Mouse (Mus musculus): Measurements from ENCODE around the gene Foxe1. TPM values are rescaled to one million over a fixed set of nuclear protein-coding genes. Genes with fewer than 3 reads are reported as not detected.

Gene Foxe1
- polyA plus RNA-seq, 1 experiment from 2014 or later = not detected

DNA sequence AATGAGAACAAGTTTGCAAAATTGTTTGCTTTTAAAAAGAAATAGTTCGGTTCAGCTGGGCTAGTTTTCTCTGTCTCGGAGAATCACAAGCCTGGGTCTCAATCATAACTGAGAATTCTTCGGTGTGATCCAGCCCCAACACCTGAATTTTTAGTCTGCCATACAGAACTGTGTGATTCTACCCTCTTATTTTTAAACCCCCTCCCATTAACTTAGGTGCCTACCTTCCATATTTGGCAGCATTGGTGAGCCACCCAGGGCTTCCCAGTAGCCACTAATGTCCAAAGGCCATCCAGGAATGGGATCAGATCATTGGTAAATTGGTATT is 2.3 kb downstream of the Foxe1 start:
- H3K27ac ChIP-seq (ENCODE audit: low read depth, low read length) = no peak overlapping the region
- H3K4me2 ChIP-seq (ENCODE audit: low read depth, low read length) = no peak overlapping the region
- no peak overlapping the region for H3K9ac ChIP-seq (replicated peaks; ENCODE audit: low read depth, low read length)
- 16% methylated on average over 3 of the region's 3 CpGs for WGBS
- H3K4me3 ChIP-seq (ENCODE audit: low read depth, low read length) = no peak overlapping the region
- no peaks in the 10 kb centered on the region for H3K36me3 ChIP-seq (ENCODE audit: control insufficient read depth, insufficient read depth, low read length)
- H3K4me1 ChIP-seq (ENCODE audit: control insufficient read depth, insufficient read depth, low read length) = no peaks in the 10 kb centered on the region
- no peak for ATAC-seq (ENCODE audit: low read depth)
- H3K9me3 ChIP-seq (ENCODE audit: control insufficient read depth, low read length) = no peaks in the 10 kb centered on the region
- H3K27me3 ChIP-seq (ENCODE audit: control insufficient read depth, insufficient read depth, low read length) = peaks cover 73% of the 10 kb centered on the region

DNA sequence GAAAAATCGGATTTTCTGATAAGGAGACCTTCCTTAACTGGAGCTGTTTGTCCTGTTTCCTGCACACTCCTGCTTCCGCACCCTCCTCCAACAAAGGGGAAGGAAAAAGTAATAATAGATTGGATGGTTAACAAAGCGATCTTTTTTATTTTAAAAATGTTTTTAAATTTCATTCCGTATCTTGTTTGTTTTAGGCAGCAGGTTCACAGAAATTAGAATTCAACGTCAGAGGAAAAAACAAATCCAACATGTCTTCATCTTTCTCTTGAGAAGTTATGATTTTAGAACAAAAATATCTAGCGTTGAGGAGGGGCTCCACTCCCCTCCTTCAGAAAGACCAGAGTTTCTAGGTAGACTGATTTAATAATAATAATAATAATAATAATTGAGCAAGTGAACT is 2.8 kb downstream of the Foxe1 start:
- no peaks in the 10 kb centered on the region for H3K9me3 ChIP-seq (ENCODE audit: control insufficient read depth, low read length)
- H3K36me3 ChIP-seq (ENCODE audit: control insufficient read depth, insufficient read depth, low read length) = no peaks in the 10 kb centered on the region
- no peak overlapping the region for H3K27ac ChIP-seq (ENCODE audit: low read depth, low read length)
- no peak overlapping the region for H3K4me2 ChIP-seq (ENCODE audit: low read depth, low read length)
- H3K27me3 ChIP-seq (ENCODE audit: control insufficient read depth, insufficient read depth, low read length) = peaks cover 72% of the 10 kb centered on the region
- H3K4me1 ChIP-seq (ENCODE audit: control insufficient read depth, insufficient read depth, low read length) = no peaks in the 10 kb centered on the region
- H3K9ac ChIP-seq (replicated peaks; ENCODE audit: low read depth, low read length) = no peak overlapping the region
- ATAC-seq (ENCODE audit: low read depth) = no peak
- no peak overlapping the region for H3K4me3 ChIP-seq (ENCODE audit: low read depth, low read length)
- 26% methylated on average over 6 of the region's 6 CpGs for WGBS

DNA sequence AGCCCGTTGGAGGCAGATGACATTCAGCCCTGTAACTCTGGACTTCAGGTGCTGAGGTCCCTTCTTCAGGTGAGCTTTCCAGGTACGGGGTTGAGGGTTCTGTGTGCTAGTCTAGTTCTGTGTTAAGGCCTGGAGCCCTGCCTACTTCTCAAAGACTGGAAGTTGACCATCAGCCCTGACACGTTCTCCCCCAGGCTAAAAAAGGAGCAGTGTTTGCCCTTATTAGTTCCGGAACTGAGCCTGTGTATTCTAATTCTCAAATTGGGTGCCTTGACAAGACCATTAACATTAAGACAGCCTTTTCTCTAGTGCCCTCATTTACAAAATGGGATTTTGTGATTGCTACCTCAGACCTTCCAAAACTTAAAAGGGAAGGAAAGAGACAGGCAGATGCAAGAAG is 3.7 kb downstream of the Foxe1 start:
- H3K4me3 ChIP-seq (ENCODE audit: low read depth, low read length) = no peak overlapping the region
- ATAC-seq (ENCODE audit: low read depth) = no peak
- 6% methylated on average over 4 of the region's 4 CpGs for WGBS
- H3K4me1 ChIP-seq (ENCODE audit: control insufficient read depth, insufficient read depth, low read length) = no peaks in the 10 kb centered on the region
- H3K9me3 ChIP-seq (ENCODE audit: control insufficient read depth, low read length) = no peaks in the 10 kb centered on the region
- no peaks in the 10 kb centered on the region for H3K36me3 ChIP-seq (ENCODE audit: control insufficient read depth, insufficient read depth, low read length)
- H3K4me2 ChIP-seq (ENCODE audit: low read depth, low read length) = no peak overlapping the region
- no peak overlapping the region for H3K9ac ChIP-seq (replicated peaks; ENCODE audit: low read depth, low read length)
- H3K27me3 ChIP-seq (ENCODE audit: control insufficient read depth, insufficient read depth, low read length) = peaks cover 68% of the 10 kb centered on the region
- H3K27ac ChIP-seq (ENCODE audit: low read depth, low read length) = no peak overlapping the region

DNA sequence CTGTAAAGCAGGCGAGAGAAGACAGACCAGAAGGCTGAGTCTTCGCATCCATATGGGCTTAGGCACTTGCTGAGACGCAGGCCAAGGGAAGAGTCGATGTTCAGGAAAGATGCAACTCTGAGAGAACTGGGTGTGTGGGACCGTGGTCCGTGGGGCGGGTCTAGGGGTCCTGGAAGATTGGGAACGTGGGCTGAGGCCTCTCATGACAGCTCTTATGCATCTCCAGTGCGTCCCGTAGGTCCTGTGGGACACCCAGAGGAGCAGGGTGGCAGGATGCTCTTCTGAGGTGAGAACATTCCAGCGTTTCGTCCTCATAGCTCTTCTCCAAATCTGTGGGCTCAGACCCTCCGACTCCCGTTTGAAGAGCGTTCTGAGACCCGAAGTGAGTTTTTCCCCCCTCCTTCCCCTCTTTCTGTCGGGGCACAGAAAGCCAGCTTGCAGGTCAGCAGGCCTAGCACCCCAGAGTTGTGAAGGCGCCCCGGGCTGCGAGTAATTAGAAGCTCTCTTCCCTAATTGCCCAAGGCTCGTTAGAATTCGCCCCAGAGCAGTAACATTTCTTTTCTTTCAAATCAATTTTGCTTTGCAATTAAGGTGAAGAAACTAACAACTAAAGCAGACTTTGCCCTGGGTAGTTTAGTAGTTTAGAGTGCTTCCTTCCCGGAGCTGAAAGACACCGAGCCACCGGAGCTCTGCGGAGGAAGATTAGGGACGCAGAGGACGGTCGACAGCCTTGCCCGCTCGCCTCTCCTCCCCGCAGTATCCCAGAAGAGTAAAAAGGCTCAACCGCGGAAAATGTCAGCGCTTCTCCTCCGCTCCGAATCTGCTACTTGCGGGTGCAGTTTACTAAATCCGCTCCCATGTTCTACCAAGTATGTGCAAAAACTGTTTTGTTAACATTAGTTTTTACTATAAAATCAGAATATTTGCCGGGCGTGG is 4.4 kb downstream of the Foxe1 start:
- Histone ChIP-seq H3K27ac (ENCODE audit: low read depth, low read length) (no peak overlapping the region), H3K36me3 (ENCODE audit: control insufficient read depth, insufficient read depth, low read length) (no peaks in the 10 kb centered on the region), H3K9ac (replicated peaks; ENCODE audit: low read depth, low read length) (no peak overlapping the region), H3K4me2 (ENCODE audit: low read depth, low read length) (no peak overlapping the region), H3K4me1 (ENCODE audit: control insufficient read depth, insufficient read depth, low read length) (no peaks in the 10 kb centered on the region), H3K4me3 (ENCODE audit: low read depth, low read length) (no peak overlapping the region), H3K9me3 (ENCODE audit: control insufficient read depth, low read length) (no peaks in the 10 kb centered on the region), H3K27me3 (ENCODE audit: control insufficient read depth, insufficient read depth, low read length) (peaks cover 65% of the 10 kb centered on the region)
- 1% methylated on average over 41 of the region's 41 CpGs for WGBS
- ATAC-seq (ENCODE audit: low read depth) = no peak

DNA sequence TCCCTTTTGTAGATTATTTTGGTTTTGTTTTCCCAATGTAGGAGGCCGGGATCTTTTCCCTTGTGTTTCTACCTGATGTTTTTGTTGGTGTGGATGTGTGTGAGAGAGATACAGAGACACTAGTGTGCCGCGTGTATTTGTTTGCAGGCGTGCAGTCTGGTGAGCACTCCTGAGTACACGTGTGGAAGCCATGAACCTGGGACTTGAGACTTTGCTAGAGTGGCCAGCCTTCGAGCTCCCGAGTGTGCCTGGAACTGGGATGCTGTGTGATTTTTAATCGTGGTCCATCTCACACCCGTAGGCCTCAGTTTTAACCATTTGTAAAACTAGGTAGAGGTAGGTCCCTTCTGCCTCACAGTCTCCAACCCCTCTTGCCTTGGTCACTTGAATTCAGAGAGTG is 5.5 kb downstream of the Foxe1 start:
- Histone ChIP-seq H3K36me3 (ENCODE audit: control insufficient read depth, insufficient read depth, low read length) (no peaks in the 10 kb centered on the region), H3K4me3 (ENCODE audit: low read depth, low read length) (no peak overlapping the region), H3K9me3 (ENCODE audit: control insufficient read depth, low read length) (no peaks in the 10 kb centered on the region), H3K4me1 (ENCODE audit: control insufficient read depth, insufficient read depth, low read length) (no peaks in the 10 kb centered on the region), H3K27me3 (ENCODE audit: control insufficient read depth, insufficient read depth, low read length) (peaks cover 54% of the 10 kb centered on the region), H3K4me2 (ENCODE audit: low read depth, low read length) (no peak overlapping the region), H3K27ac (ENCODE audit: low read depth, low read length) (no peak overlapping the region), H3K9ac (replicated peaks; ENCODE audit: low read depth, low read length) (no peak overlapping the region)
- 18% methylated on average over 9 of the region's 9 CpGs for WGBS
- ATAC-seq (ENCODE audit: low read depth) = no peak

DNA sequence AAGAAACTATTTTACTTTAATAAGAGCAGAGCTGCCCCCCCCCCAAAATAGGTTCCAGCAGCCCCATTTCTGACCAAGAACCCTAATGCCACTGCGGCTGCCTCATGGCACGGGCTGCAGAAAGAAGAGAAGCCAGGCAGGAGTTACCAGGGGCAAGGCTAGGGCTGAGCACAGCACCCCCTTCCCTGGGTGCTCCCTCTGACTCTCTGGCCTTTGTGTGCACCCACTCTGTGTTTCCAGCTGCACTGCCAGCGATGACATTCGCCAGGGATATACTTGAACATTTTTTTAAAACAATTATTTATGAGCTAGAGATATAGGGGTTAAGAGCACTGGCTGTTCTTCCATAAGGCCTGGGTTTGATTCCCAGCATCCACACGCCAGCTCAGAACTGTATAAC is 6.1 kb downstream of the Foxe1 start:
- Histone ChIP-seq H3K36me3 (ENCODE audit: control insufficient read depth, insufficient read depth, low read length) (no peaks in the 10 kb centered on the region), H3K4me2 (ENCODE audit: low read depth, low read length) (no peak overlapping the region), H3K4me3 (ENCODE audit: low read depth, low read length) (no peak overlapping the region), H3K9ac (replicated peaks; ENCODE audit: low read depth, low read length) (no peak overlapping the region), H3K4me1 (ENCODE audit: control insufficient read depth, insufficient read depth, low read length) (no peaks in the 10 kb centered on the region), H3K27ac (ENCODE audit: low read depth, low read length) (no peak overlapping the region), H3K27me3 (ENCODE audit: control insufficient read depth, insufficient read depth, low read length) (peaks cover 48% of the 10 kb centered on the region), H3K9me3 (ENCODE audit: control insufficient read depth, low read length) (no peaks in the 10 kb centered on the region)
- ATAC-seq (ENCODE audit: low read depth) = no peak
- 48% methylated on average over 5 of the region's 5 CpGs for WGBS

DNA sequence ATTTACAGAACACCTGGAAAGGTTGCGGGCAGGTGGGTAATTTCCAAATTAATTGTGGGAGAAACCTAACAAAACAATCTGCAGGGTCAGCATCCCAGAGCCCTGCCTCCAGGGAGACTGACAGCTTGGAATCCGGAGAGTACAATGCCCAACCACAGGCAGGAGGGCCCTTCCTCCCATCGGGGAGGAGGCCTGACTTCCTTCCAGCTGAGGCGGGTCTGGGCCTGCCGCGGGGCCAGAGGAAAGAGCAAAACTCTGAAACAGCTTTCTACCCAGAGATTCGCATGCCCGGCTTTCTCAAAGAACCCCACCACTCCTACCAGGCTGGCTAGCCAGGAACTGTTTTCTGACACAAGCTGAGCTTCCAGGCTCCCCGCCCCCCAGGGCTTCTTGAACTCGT is 9.6 kb downstream of the Foxe1 start:
- Histone ChIP-seq H3K9ac (replicated peaks; ENCODE audit: low read depth, low read length) (no peak overlapping the region), H3K27ac (ENCODE audit: low read depth, low read length) (no peak overlapping the region), H3K36me3 (ENCODE audit: control insufficient read depth, insufficient read depth, low read length) (no peaks in the 10 kb centered on the region), H3K27me3 (ENCODE audit: control insufficient read depth, insufficient read depth, low read length) (peaks cover 29% of the 10 kb centered on the region), H3K4me1 (ENCODE audit: control insufficient read depth, insufficient read depth, low read length) (no peaks in the 10 kb centered on the region), H3K4me3 (ENCODE audit: low read depth, low read length) (no peak overlapping the region), H3K9me3 (ENCODE audit: control insufficient read depth, low read length) (no peaks in the 10 kb centered on the region), H3K4me2 (ENCODE audit: low read depth, low read length) (no peak overlapping the region)
- ATAC-seq (ENCODE audit: low read depth) = no peak
- WGBS = 9% methylated on average over 10 of the region's 10 CpGs

DNA sequence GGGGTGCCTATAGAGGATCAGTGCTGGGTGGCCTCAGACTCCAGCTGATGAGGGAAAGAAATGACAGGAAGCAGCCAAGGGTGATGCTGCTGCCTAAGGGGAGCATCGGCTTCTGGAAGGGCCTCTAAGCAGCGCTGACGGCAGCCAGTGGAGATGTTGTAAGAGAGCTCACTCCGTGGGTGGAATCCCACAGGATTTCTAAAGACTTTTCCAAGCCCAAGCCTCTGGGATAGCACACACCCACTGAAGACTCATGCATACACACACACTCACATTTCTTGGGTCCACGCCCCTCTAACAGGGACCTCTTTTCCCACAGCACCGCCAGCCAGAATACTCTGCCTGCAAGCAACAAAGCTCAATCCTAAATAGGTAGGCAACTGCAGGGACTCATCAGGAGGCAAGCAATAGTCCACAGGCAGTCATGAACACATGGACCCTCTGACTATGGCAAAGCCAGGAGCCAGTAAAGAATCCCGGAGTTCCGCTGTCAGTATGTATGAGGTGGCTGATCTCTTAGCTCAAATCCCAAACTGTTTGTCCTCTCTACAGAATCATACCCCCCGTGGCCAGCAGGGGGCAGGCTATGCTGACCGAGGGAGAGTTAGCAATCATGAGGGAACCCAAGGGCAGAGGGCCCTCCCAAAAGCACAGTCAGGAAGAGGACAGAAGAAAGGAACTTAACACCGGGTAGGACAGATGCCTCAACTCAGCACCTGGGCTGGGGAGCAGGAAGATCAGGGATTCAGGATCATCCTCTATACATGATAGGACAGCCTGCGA is 13.1 kb downstream of the Foxe1 start:
- 50% methylated on average over 12 of the region's 12 CpGs for WGBS
- ATAC-seq (ENCODE audit: low read depth) = no peak
- H3K36me3 ChIP-seq (ENCODE audit: control insufficient read depth, insufficient read depth, low read length) = no peaks in the 10 kb centered on the region
- H3K9ac ChIP-seq (replicated peaks; ENCODE audit: low read depth, low read length) = no peak overlapping the region
- H3K9me3 ChIP-seq (ENCODE audit: control insufficient read depth, low read length) = no peaks in the 10 kb centered on the region
- H3K4me1 ChIP-seq (ENCODE audit: control insufficient read depth, insufficient read depth, low read length) = no peaks in the 10 kb centered on the region
- no peak overlapping the region for H3K4me3 ChIP-seq (ENCODE audit: low read depth, low read length)
- H3K4me2 ChIP-seq (ENCODE audit: low read depth, low read length) = no peak overlapping the region
- H3K27ac ChIP-seq (ENCODE audit: low read depth, low read length) = no peak overlapping the region
- H3K27me3 ChIP-seq (ENCODE audit: control insufficient read depth, insufficient read depth, low read length) = peaks cover 4% of the 10 kb centered on the region; the same call in 1 of the 2 replicates

DNA sequence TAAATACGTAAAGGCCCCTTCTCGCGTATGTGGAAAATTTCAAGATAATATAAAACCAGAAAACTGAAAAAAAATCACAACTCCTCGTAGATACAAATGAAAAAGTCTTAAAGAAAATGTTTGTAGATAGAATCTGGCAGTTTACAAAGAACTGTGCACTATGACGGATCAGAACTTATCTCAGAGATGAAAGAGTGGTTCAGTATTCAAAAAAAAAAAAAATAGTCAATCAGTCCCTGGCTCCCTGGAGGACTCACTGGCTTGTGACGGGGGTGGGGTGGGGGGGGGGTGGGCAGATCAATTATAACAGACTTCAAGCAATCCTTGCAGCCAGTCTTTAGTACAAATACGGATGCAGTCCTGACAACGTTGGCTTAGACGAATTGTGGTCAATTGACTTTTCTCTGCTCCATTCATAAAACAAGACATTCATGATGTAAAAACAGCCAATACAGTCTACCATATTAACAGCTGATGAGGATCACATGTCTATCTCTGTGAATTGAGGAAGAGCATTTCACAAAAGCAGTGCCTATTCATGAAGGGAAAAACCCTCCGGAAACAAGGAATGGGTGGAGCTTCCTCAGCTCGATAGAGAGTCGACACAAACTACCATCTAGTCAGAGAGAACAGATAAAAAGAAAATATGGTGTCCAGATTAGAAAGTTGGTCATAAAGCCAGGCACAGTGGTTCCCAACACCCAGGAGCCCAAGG is 16.3 kb downstream of the Foxe1 start:
- WGBS = 82% methylated on average over 12 of the region's 12 CpGs
- no peak overlapping the region for H3K27ac ChIP-seq (ENCODE audit: low read depth, low read length)
- no peak for ATAC-seq (ENCODE audit: low read depth)

More for the DNA sequence above, 16.3 kb downstream of the Foxe1 start:
- no peaks in the 10 kb centered on the region for H3K27me3 ChIP-seq (ENCODE audit: control insufficient read depth, insufficient read depth, low read length)
- H3K9ac ChIP-seq (replicated peaks; ENCODE audit: low read depth, low read length) = no peak overlapping the region
- no peaks in the 10 kb centered on the region for H3K9me3 ChIP-seq (ENCODE audit: control insufficient read depth, low read length)
- no peaks in the 10 kb centered on the region for H3K36me3 ChIP-seq (ENCODE audit: control insufficient read depth, insufficient read depth, low read length)
- no peaks in the 10 kb centered on the region for H3K4me1 ChIP-seq (ENCODE audit: control insufficient read depth, insufficient read depth, low read length)
- no peak overlapping the region for H3K4me3 ChIP-seq (ENCODE audit: low read depth, low read length)
- H3K4me2 ChIP-seq (ENCODE audit: low read depth, low read length) = no peak overlapping the region
